Mouse (Mus musculus) c-Kit-positive CD71-positive TER-119-negative erythroid progenitor cells, embryonic 14.5 days (primary cell): ENCODE results near the gene Cth.
"Not testable (repeated sequence)": the region's sequence is repeated elsewhere in the genome, so short reads cannot be mapped to it uniquely, and the experiment has no call there.

Experiments used
- DNase-seq: peaks from one replicate; pipeline ENCODE4 v3.0.0-alpha.2; 2013; ENCODE audit warnings: low read depth

Cth gene

GRCm38 (mm10) chr3:157924692-157925328 is at the start of gene Cth:
Gene Cth, minus strand, starts transcription at chr3:157925077.
- peak; percentile 87 for DNase-seq

- no peak for DNase-seq
These were observed 48.4 kb upstream of the Cth start for GRCm38 (mm10) chr3:157973236-157973635.

- DNase-seq, result no peak
These were observed 46.3 kb upstream of the Cth start for GRCm38 (mm10) chr3:157971151-157971550.

GRCm38 (mm10) chr3:157957320-157957719 is 32.4 kb upstream of the Cth start:
- DNase-seq, result no peak

- no peak for DNase-seq
These were observed 31.3 kb upstream of the Cth start for GRCm38 (mm10) chr3:157956201-157956600.

GRCm38 (mm10) chr3:157955466-157955865 is 30.6 kb upstream of the Cth start:
- DNase-seq, result no peak

- no peak for DNase-seq
These were observed 27.8 kb upstream of the Cth start for GRCm38 (mm10) chr3:157952716-157953115.

- peak; percentile 21 for DNase-seq
These were observed 22.8 kb upstream of the Cth start for GRCm38 (mm10) chr3:157947383-157948280.

GRCm38 (mm10) chr3:157946843-157947358 is 22.0 kb upstream of the Cth start, which contains the start of gene Ankrd13c:
Gene Ankrd13c, plus strand, starts transcription at chr3:157947239.
- DNase-seq, result peak; percentile 87

GRCm38 (mm10) chr3:157938585-157938984 is 13.7 kb upstream of the Cth start:
- DNase-seq, result no peak

GRCm38 (mm10) chr3:157934301-157934823 is 9.5 kb upstream of the Cth start:
- DNase-seq, result no peak

- not testable (repeated sequence) for DNase-seq
These were observed 8.3 kb upstream of the Cth start for GRCm38 (mm10) chr3:157933223-157933622.

- DNase-seq, result no peak
These were observed 7.2 kb upstream of the Cth start for GRCm38 (mm10) chr3:157932074-157932473.

GRCm38 (mm10) chr3:157931592-157931991 is 6.7 kb upstream of the Cth start:
- no peak for DNase-seq

- no peak for DNase-seq
These were observed 4.5 kb upstream of the Cth start for GRCm38 (mm10) chr3:157929417-157929816.

- no peak for DNase-seq
These were observed 3.9 kb upstream of the Cth start for GRCm38 (mm10) chr3:157928731-157929130.

GRCm38 (mm10) chr3:157926761-157927160 is 1.9 kb upstream of the Cth start:
- no peak for DNase-seq

GRCm38 (mm10) chr3:157925706-157926510 is 1.0 kb upstream of the Cth start:
- DNase-seq, result no peak

- DNase-seq, result no peak
These were observed 1.5 kb downstream of the Cth start for GRCm38 (mm10) chr3:157923268-157923835.

GRCm38 (mm10) chr3:157921376-157921775 is 3.5 kb downstream of the Cth start:
- no peak for DNase-seq

- DNase-seq, result no peak
These were observed 8.5 kb downstream of the Cth start for GRCm38 (mm10) chr3:157916336-157916735.

GRCm38 (mm10) chr3:157912155-157912554 is 12.7 kb downstream of the Cth start:
- no peak for DNase-seq
